Mouse (Mus musculus) MEL-GATA-1-ER (cell line): ENCODE data around the gene Gm26992.

ENCODE experiments used
- DNase-seq: peaks from one replicate; pipeline ENCODE4 v3.0.0-alpha.2; 2012; ENCODE audit warnings: low read depth; ENCODE audit errors: extremely low read depth

Gene Gm26992

GRCm38 (mm10) chrX:103483047-103483446 is 61.2 kb downstream of the Gm26992 start:
- no peak for DNase-seq

DNA sequence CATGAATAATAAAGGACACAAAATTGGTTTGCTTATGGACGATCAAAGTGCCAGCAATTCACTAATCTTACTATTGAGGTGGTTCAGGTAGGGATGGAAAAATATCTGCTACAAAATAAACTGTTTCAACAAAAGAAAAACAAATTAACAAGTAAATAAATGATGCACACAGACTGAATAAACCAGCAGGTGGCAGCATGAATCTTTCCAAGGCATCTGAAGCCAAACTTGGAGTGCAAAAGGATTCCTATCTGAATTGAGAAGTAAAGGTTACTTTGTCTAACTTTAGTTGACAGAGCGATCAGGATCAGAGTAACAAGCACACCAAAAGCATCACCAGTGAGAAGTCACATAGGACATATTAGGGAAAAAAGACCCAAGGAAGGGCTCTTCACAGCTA is 62.2 kb downstream of the Gm26992 start:
- peak; percentile 62 for DNase-seq

DNA sequence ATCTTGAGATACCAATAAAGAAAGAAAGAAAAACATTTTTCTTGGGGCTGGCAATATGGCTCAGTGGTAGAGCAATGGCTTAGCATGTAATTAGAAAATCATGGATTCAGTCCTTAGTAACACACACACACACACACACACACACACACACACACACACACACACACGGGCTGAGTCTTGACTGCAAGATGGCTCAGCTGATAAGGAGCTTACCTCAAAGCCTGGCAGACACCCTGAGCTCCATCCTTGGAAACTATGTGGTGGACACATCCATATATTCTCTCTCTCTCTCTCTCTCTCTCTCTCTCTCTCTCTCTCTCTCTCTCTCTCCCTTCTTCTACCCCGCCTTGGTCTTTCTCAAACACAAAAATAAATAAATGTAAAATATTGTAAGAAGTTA is 69.0 kb downstream of the Gm26992 start:
- no peak for DNase-seq

DNA sequence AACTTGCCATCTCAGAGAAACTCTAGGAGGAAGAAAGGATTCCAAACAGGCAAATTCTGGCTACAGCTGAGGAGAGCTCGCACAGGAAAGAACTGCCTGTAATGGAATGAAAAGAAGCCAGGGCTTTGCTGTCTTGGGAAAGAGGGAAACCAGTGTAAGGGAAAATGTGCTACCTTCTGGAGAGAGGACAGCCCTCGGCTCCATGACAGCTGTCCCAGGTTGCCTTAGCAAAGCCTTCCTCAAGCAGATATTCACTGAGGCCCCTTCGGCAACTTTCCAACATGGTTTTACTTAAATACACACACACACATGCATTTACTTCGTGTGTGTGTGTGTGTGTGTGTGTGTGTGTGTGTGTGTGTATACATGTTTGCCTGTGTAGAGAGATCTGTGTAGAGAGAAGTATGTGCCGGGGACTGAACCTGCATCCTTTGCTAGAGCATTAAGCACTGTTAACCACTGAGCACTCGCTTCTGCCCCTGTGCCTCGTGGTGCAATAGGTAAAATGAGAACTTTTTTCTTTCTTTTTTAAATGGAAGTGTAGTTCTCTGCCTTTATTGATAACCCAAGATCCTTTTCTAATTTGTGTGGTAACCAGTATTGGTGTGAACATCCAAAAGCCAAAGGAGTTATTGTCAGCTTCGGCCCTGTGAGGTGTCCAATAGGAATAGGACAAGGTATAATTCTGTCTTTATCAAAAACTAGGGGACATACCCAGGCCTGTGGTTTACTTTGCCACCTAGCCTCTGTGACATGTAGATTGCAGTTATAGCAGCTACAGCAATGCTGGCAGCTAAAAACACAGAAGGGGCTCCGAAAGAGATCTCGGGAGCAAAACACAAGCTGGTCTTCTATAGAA is 70.8 kb downstream of the Gm26992 start:
- peak; percentile 49 for DNase-seq

DNA sequence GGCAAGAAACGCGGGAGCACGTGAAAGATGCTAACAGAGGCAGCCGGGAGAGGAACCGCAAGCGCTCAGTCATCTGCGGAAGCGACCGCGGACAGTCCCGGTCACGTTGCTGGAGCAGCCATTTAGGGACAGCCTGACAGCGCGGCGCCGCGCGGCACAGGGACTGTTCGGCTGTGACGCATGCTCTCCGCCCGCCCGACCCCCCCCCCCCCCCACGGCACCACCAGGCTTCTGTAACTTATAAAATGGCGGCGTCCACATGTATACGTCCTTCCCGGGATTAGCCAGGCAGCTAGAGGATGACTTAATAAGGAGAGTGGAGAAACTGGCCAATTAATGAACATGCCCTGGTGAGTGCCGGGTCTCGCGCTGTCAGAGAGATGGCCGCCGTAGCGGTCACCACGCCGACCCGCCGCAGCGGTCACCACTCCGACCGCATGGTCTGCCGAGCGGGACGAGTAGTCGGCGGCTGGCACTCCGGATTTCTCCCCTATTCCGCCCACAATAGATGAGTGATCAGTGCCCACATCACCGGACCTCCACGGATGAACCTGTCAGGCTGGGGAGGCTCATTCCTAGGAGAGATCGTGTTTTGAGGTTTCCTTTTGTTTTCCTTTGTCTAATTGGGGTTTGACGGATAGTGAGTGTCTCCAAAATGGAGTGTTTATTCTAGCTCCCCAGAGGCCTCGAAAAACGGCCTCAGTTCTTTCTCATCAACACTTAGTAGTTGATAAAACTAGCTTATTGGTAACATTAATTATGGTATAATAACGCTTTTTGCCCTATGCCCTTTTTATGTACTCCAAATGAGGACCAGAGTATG is 71.8 kb downstream of the Gm26992 start:
- peak; percentile 72 for DNase-seq

- DNase-seq, result no peak
Observed at GRCm38 (mm10) chrX:103499374-103499773, 77.6 kb downstream of the Gm26992 start.

GRCm38 (mm10) chrX:103500137-103500536 is 78.3 kb downstream of the Gm26992 start:
- DNase-seq, result no peak

GRCm38 (mm10) chrX:103508218-103508617 is 86.4 kb downstream of the Gm26992 start:
- DNase-seq, result no peak

GRCm38 (mm10) chrX:103509168-103510019 is 87.6 kb downstream of the Gm26992 start:
- no peak for DNase-seq

GRCm38 (mm10) chrX:103514782-103515181 is 93.0 kb downstream of the Gm26992 start:
- DNase-seq, result no peak

DNA sequence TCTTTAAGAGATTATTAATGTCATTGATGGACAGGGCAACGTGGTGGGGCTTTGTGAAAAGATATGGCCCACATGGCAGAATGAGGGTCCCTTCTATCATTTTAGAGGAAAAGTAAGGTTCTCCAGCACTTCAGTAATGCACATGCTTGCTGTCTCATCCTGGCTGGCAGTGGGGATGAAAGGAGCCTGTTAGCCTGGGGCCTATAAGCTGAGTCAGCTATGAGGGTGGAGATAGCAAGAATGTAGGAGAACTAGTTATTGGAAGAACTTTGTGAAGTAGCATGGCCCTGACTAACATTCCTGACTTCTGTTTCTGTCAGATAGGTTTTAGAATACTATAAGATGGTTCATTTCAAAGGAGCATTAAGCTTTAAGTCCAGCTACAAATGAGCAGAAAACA is 93.5 kb downstream of the Gm26992 start:
- DNase-seq, result no peak

DNA sequence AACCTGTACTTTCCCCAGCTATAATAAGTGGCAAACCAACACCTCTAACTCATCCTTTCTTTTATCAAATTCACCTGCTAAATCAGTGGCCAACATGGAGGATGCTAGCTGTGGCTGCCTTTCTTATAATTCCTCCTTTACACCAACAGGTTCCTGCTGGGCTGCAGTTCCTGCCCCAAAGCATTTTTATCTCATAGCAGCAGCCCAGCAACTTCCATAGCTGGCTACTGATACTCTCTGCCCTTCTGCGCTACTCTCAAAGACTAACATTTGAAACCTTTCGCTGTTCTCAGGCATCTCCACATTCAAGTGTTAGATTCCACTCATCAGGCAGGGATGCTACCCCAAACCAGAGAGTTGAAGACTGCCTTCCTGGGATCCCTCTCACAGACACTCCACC is 97.0 kb downstream of the Gm26992 start:
- DNase-seq, result no peak

DNA sequence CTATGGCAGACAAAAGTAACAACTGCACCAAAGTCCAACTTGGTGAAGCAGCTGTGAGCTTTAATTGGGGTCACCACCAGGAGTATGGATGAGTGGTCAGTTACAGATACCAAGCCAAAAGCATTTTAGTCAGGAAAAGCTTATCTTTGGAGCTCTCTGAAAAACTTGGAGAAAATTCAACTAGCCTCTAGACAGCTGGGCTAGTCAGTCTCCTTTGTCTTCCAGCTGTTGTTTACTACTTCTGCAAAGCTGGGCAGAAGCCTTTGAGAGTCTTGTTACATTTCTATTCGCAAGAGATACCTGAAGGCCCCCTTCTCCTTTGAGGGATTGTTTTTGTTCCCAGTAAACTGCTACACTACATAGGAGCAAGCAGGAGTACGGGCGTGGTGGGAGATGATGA is 97.7 kb downstream of the Gm26992 start:
- DNase-seq, result no peak

- no peak for DNase-seq
Observed at GRCm38 (mm10) chrX:103521221-103521716, 99.5 kb downstream of the Gm26992 start.

DNA sequence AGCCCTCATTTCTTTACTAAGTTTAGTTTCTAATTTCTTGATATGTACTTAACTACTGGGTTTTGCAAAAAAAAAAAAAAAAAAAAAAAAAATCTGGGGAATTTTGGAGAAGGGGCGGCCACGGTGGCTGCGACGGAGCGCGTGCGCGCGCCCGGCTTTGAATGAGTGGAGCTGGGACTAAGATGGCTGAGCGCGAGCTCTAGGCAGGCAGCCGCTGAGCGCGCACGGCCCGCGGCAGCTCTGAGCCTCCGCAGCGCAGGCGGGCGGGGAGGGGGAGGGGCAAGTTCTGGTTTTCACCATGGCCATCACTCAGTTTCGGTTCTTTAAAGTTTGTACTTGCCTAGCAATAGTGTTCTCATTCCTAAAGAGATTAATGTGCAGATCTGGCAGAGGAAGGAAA is 107.4 kb downstream of the Gm26992 start:
- DNase-seq, result peak; percentile 14
